Mouse (Mus musculus) lung, postnatal 0 days (tissue): ENCODE measurements at regions not wholly inside any gene's neighbourhood (a gene's known extent, or its start where the extent isn't known, plus 50 kb on each side); places are given as distances from the start of the nearest gene placed in this dataset.
A peak's percentile ranks its signal among the peaks of the same experiment; 100 is the strongest.

Experiments used
- ATAC-seq: fragments of 200-750 bp; cut with Nextera tagmentation; 2 replicates; pipeline ENCODE4 v1.8.0; 2017; ENCODE audit warnings: moderate library complexity
- DNase-seq: peaks from one replicate; pipeline ENCODE4 v3.0.0-alpha.2; 2016; ENCODE audit warnings: low spot score
- H3K27ac ChIP-seq: fragments of 300-500 bp; sonication (generic); 2 replicates; pipeline ENCODE4 v1.5.1; 2014; ENCODE audit warnings: antibody characterized with exemption, mild to moderate bottlenecking, low read length, mixed read lengths
- H3K27me3 ChIP-seq: fragments of 300-500 bp; sonication (generic); replicated peaks from 2 replicates; pipeline ENCODE4 v1.6.1; 2014; ENCODE audit warnings: low read length, mixed read lengths; ENCODE audit not compliant: insufficient read depth
- H3K36me3 ChIP-seq: fragments of 300-500 bp; sonication (generic); 2 replicates; pipeline ENCODE4 v1.6.1; 2014; ENCODE audit warnings: low read length, mixed read lengths; ENCODE audit not compliant: insufficient read depth
- H3K4me1 ChIP-seq: fragments of 300-500 bp; sonication (generic); 2 replicates; pipeline ENCODE4 v1.6.1; 2014; ENCODE audit warnings: antibody characterized with exemption, low read depth, low read length, mixed read lengths; ENCODE audit not compliant: insufficient read depth
- H3K4me2 ChIP-seq: fragments of 300-500 bp; sonication (generic); replicated peaks from 2 replicates; pipeline ENCODE4 v1.6.1; 2014; ENCODE audit warnings: low read depth, mild to moderate bottlenecking, low read length, moderate library complexity, mixed read lengths
- H3K4me3 ChIP-seq: fragments of 300-500 bp; sonication (generic); 2 replicates; pipeline ENCODE4 v1.5.1; 2014; ENCODE audit warnings: low read depth, low read length
- H3K9ac ChIP-seq: fragments of 300-500 bp; sonication (generic); replicated peaks from 2 replicates; pipeline ENCODE4 v1.6.1; 2014; ENCODE audit warnings: low read depth, mild to moderate bottlenecking
- H3K9me3 ChIP-seq: fragments of 300-500 bp; sonication (generic); 2 replicates; pipeline ENCODE4 v1.6.1; 2016; ENCODE audit warnings: low read length, mixed read lengths
- CTCF ChIP-seq: IDR thresholded peaks from 2 replicates; pipeline ENCODE4 v1.5.1; 2016; ENCODE audit warnings: antibody characterized with exemption, mild to moderate bottlenecking
- EP300 ChIP-seq: IDR thresholded peaks from 2 replicates; pipeline ENCODE4 v1.6.1; 2016; ENCODE audit warnings: antibody characterized with exemption, mild to moderate bottlenecking, control low read depth
- WGBS: fragments of 180-500 bp; shearing (Covaris S2); extraction: QIAGEN DNeasy Blood & Tissue Kit; methylation state at CpG from one replicate; pipeline ENCODE4 v1.1.7; 2014; 5-methylcytosine and 5-hydroxymethylcytosine counted together

DNA sequence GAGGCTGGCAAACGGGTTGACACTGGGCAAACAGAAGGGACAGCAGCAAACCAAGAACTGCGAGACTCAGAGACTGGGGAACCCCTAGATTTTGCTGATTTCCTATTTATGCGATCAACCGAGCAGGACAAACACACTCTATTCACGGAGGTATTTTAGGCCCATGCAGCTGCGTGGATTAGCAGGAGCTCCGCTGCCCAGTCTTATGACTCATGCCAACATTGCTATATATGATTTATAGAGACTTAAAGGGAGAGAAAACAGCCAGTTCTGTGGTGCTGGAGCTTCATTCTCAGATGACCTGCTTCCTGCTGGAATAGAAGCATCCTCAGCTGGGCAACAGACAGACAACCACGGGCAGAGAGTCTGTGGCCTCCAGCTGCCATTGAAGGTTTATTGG, 71.2 kb upstream of the Maml3 start:
- Histone ChIP-seq H3K36me3 (no peaks in the 10 kb centered on the region), H3K4me2 (no peak overlapping the region), H3K27me3 (no peaks in the 10 kb centered on the region), H3K4me1 (peaks cover 19% of the 10 kb centered on the region), H3K27ac (no peak overlapping the region), H3K9ac (no peak overlapping the region), H3K4me3 (no peak overlapping the region), H3K9me3 (no peaks in the 10 kb centered on the region)
- ATAC-seq (no peak), DNase-seq (peak; percentile 17)
- 52% methylated on average over 8 of the region's 8 CpGs for WGBS
- TF ChIP-seq CTCF: no peak

DNA sequence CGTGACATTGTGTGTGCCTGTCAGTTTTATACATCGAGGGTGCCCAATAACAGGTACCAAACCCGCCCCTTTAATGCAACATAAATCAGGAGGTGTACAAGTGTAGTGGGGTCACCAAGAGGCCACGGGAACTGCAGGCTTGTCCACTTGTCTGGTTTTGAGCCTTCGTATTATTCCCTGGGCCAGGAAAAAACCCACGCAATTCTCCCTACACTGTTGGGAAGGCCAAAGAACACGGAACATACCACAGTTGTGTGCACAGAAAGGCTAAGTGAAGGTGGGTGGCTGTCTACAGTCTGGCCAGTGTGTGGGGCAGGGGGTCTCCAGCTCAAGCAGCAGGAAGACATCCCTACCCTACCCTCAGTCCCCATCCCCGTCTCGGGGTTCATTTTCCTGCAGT, 74.0 kb upstream of the Maml3 start:
- Histone ChIP-seq H3K9ac (no peak overlapping the region), H3K9me3 (no peaks in the 10 kb centered on the region), H3K4me1 (peaks cover 20% of the 10 kb centered on the region), H3K4me2 (no peak overlapping the region), H3K36me3 (no peaks in the 10 kb centered on the region), H3K4me3 (no peak overlapping the region), H3K27me3 (no peaks in the 10 kb centered on the region), H3K27ac (peak overlapping the region; percentile 93)
- ATAC-seq (no peak), DNase-seq (no peak)
- 53% methylated on average over 9 of the region's 9 CpGs for WGBS
- TF ChIP-seq CTCF: no peak
- no peak for TF ChIP-seq EP300

DNA sequence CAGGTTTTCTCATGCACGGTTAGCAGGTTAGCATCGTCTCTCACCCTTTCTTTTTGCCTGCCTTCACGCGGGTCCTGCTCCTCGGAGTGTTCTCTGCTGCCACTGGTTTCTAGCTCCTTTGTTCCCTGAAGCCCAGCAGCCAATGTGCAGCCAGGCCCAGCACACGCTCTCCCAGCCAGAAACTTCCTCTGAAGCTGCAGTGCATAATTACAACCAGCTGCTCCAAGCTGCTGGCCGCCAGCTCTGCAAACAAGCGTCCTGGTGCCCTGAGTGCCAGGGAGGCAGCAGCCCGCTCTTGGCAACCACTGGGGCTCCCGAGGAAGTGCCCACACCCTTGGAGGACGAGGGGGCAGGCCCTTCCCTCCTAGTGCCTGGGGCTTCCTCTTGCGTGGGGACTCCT, 74.8 kb upstream of the Maml3 start:
- peaks cover 20% of the 10 kb centered on the region for H3K4me1 ChIP-seq
- H3K4me3 ChIP-seq: no peak overlapping the region
- ATAC-seq (peak; percentile 80), DNase-seq (peak; percentile 94)
- no peak overlapping the region for H3K9ac ChIP-seq
- under 1% methylated on average over 12 of the region's 12 CpGs for WGBS
- H3K27me3 ChIP-seq: no peaks in the 10 kb centered on the region
- peak overlapping the region; percentile 93 for H3K27ac ChIP-seq
- no peaks in the 10 kb centered on the region for H3K36me3 ChIP-seq
- H3K4me2 ChIP-seq: peak overlapping the region; percentile 38
- H3K9me3 ChIP-seq: no peaks in the 10 kb centered on the region
- peak; percentile 44 for TF ChIP-seq EP300
- TF ChIP-seq CTCF: 0 out of 2 replicates have a peak, but pooled peaks have one; percentile 21

DNA sequence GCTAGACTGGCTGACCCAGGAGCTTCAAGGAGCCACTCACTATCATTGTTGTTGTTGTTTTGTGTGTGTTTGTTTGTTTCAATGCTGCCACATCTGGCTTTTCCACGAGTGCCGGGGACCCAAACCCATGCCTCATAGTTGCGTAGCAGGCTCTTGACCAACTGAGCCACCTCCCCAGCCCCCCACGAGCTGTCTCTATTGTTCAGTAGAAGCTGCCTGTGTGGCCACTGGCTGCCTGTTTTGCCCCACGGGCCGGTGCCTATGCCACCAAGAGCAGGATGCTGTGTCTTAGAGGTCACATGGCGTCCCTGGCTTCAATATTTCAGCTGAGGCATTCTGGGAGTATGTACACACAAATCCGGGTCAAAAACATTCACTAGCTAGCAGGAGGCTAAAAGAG, 75.4 kb upstream of the Maml3 start:
- 23% methylated on average over 8 of the region's 8 CpGs for WGBS
- Histone ChIP-seq H3K27me3 (no peaks in the 10 kb centered on the region), H3K27ac (peak overlapping the region; percentile 93), H3K4me1 (peaks cover 17% of the 10 kb centered on the region), H3K36me3 (no peaks in the 10 kb centered on the region), H3K9me3 (no peaks in the 10 kb centered on the region), H3K4me2 (peak overlapping the region; percentile 25), H3K9ac (no peak overlapping the region), H3K4me3 (no peak overlapping the region)
- TF ChIP-seq EP300 (no peak), CTCF (no peak)
- DNase-seq (no peak), ATAC-seq (peak; percentile 46)

DNA sequence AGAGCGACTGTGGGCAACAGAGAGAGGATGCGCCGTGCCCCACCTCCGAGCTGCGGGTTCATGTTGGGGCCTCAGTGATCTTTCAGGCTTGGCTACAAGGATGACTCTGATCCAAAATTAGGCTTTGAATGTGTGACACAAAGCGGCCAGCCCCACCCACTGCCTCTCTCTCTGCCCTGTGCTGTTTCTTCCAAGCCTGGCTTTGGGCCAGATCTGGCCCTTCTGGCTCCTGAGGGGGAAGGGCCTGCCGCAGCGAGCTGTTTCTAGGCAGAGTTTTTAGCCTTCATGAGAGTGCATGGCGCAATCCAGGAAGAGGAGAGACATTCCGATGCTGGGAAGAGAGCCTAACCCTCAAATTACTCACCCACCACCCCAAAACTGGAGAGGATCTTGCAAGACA, 75.9 kb upstream of the Maml3 start:
- peak; percentile 90 for ATAC-seq
- WGBS: 12% methylated on average over 10 of the region's 10 CpGs
- Histone ChIP-seq H3K4me2 (peak overlapping the region; percentile 25; the same call in 1 of the 2 replicates), H3K4me3 (no peak overlapping the region), H3K4me1 (peaks cover 17% of the 10 kb centered on the region), H3K27ac (peak overlapping the region; percentile 93), H3K9me3 (no peaks in the 10 kb centered on the region), H3K9ac (no peak overlapping the region), H3K27me3 (no peaks in the 10 kb centered on the region), H3K36me3 (no peaks in the 10 kb centered on the region)
- TF ChIP-seq CTCF (no peak), EP300 (peak; percentile 77)
- peak; percentile 96 for DNase-seq

DNA sequence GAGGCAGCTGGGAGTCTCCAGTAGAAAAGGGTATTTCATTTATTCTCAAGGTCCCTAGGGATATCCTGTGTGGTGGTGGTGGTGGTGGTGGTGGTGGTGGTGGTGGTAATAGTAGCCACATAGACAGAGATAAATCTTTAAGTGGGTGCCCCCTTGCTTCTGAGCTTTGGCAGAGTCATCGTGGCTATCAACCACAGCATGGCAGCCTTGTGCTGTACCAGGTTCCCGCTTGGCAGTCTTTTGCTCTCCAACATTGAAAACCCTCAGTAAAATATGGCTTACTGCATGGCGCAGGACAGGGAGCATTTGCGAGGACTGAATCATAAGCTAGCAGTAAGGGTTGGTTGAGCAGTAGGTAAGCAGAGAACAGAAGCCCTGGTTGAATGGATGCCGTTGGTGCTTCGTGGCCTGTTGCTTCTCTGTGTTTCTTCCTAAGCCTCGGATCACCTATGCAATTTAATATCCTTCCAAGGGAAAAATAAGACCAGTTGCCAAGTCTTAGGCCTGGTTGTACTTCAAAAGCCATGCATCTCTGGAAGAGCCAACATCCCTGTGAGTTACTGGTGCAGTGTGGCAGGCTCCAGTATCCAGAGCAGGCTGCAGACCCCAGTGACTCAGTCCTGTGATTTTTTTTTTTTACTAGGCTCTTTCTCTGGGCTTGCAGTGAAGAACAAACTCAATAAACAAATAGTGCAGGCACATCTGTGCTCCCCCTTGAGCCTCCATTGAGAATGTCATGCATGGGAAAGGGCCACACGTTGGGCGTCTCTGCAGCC, 76.6 kb upstream of the Maml3 start:
- H3K27ac ChIP-seq: peak overlapping the region; percentile 93
- no peak overlapping the region for H3K4me3 ChIP-seq
- H3K27me3 ChIP-seq: no peaks in the 10 kb centered on the region
- peaks cover 17% of the 10 kb centered on the region for H3K4me1 ChIP-seq
- 78% methylated on average over 9 of the region's 9 CpGs for WGBS
- H3K36me3 ChIP-seq: no peaks in the 10 kb centered on the region
- H3K9me3 ChIP-seq: no peaks in the 10 kb centered on the region
- TF ChIP-seq EP300 (no peak), CTCF (peak; percentile 36)
- no peak for ATAC-seq
- peak; percentile 57 for DNase-seq
- H3K4me2 ChIP-seq: no peak overlapping the region
- H3K9ac ChIP-seq: no peak overlapping the region
